Mouse (Mus musculus) olfactory bulb, adult 2 months (tissue): ENCODE measurements around the gene Sec24b. TPM values are rescaled to one million over a fixed set of nuclear protein-coding genes. Genes with fewer than 3 reads are reported as not detected.

Source experiments
- H3K27ac ChIP-seq: fragments of 200-500 bp; 2 replicates; pipeline ENCODE4 v1.5.1; 2012; ENCODE audit warnings: low read depth, low read length; ENCODE audit not compliant: insufficient read depth
- H3K4me1 ChIP-seq: fragments of 200-500 bp; 2 replicates; pipeline ENCODE4 v1.6.1; 2012; ENCODE audit warnings: low read length; ENCODE audit not compliant: control insufficient read depth, insufficient read depth
- H3K4me3 ChIP-seq: fragments of 200-500 bp; 2 replicates; pipeline ENCODE4 v1.5.1; 2012; ENCODE audit warnings: mild to moderate bottlenecking, low read depth, low read length, moderate library complexity; ENCODE audit not compliant: insufficient read depth
- CTCF ChIP-seq: fragments of 200-500 bp; IDR thresholded peaks from 2 replicates; pipeline ENCODE4 v1.5.1; 2012; ENCODE audit warnings: low read depth, mild to moderate bottlenecking, low read length, moderate library complexity; ENCODE audit not compliant: insufficient read depth
- POLR2A ChIP-seq: fragments of 200-500 bp; IDR thresholded peaks from 2 replicates; pipeline ENCODE4 v1.6.1; 2012; ENCODE audit warnings: mild to moderate bottlenecking, low read depth, low read length, moderate library complexity; ENCODE audit not compliant: insufficient read depth
- WGBS: fragments of 180-500 bp; shearing (Covaris S2); methylation state at CpG from one replicate; pipeline ENCODE4 v1.1.7; 2018; 5-methylcytosine and 5-hydroxymethylcytosine counted together
- polyA plus RNA-seq: library from polyadenylated mRNA; stranded (reverse); fragments of >200 nt; gene quantifications from 2 replicates; pipeline ENCODE4 v1.2.4, GENCODE M21; 2012; ENCODE audit warnings: low replicate concordance; ENCODE audit not compliant: missing spikeins, insufficient read depth, insufficient read length

Gene Sec24b
- polyA plus RNA-seq, 1 experiment, result not detected

DNA sequence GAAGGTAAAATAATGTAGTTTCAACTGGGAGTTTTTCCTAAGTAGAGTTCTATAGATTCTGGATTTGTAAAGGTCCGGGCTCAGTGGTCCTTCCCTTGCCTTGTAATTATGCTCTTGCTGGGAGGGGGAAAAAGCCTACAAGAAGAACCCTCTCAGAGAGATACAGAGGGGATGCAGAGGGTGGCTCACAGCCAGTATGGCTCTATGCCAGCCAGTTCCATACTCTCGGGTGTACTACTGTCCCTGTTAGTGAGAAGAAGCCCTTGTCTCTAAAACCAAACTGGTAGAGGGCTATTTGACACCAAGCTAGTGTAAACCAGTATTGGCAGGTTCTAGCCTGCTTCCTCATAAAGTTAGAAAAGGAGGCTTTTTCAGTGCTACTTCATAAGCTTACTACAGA lies 22.0 kb upstream of the Sec24b start:
- 27% methylated on average over 2 of the region's 2 CpGs for WGBS
- H3K4me1 ChIP-seq, result peaks cover 2% of the 10 kb centered on the region; the same call in 1 of the 2 replicates
- H3K4me3 ChIP-seq, result no peak overlapping the region
- TF ChIP-seq POLR2A (no peak), CTCF (no peak)
- no peak overlapping the region for H3K27ac ChIP-seq

GRCm38 (mm10) chr3:130080666-130081065 lies 19.3 kb upstream of the Sec24b start:
- WGBS, result 81% methylated on average over 6 of the region's 6 CpGs
- no peak overlapping the region for H3K27ac ChIP-seq
- no peaks in the 10 kb centered on the region for H3K4me1 ChIP-seq
- H3K4me3 ChIP-seq, result no peak overlapping the region
- TF ChIP-seq POLR2A (no peak), CTCF (no peak)

DNA sequence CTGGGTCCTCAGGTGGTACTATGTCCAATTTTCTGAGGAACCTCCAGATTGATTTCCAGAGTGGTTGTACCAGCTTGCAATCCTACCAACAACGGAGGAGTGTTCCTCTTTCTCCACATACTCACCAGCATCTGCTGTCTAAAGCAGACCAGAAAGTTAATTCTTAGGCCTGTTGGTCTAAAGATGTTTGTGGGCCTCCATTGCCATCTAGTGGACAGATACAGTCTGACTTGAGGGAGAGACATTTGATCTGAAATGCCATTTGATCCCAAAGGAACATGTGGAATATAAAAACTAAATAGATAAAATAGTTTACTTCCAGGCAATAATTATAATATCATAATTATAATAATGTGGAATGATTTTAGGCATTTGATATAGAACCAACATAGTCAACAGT lies 18.4 kb upstream of the Sec24b start:
- Histone ChIP-seq H3K4me1 (no peaks in the 10 kb centered on the region), H3K27ac (no peak overlapping the region), H3K4me3 (no peak overlapping the region)
- 0% methylated on average over 1 of the region's 1 CpGs for WGBS
- TF ChIP-seq CTCF, result no peak
- TF ChIP-seq POLR2A, result no peak

DNA sequence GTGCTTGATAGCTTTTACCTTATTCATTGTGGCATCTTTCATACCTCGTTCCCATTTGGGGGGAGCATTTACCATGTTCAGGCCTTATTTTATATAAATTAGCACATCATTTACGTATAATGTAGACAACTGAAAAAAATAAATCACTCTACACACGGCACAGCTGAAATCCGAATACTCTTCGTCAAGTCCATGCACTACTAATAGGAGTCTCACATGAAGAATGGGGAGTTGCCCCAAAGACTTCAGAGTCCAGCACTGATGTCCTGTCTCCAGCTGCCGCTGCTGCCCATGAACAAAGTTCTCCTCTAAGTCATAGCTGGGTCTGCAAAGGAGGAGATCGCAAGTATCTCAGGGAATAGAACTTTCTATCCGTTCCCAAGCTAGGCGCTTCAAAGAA lies 15.9 kb upstream of the Sec24b start:
- Histone ChIP-seq H3K4me3 (no peak overlapping the region), H3K27ac (no peak overlapping the region), H3K4me1 (no peaks in the 10 kb centered on the region)
- WGBS, result 95% methylated on average over 9 of the region's 9 CpGs
- TF ChIP-seq CTCF (no peak), POLR2A (no peak)

DNA sequence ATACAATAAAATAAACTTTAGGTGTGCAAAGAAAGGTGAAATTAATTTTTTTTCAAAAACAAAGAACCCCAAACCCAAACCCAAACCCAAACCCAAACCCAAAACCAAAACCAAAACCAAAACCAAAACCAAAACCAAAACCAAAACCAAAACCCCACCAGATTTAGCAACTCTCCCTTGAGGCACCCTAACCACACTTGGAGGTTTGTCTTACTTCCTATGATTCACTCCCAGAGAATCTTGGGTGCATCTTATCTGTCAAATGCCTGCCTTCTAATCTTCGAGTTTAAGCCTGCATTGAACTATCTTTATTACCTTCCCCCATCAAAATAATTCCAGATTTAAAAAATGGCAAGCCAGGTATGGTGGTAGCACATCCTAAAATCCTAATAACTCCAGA lies 14.4 kb upstream of the Sec24b start:
- Histone ChIP-seq H3K27ac (no peak overlapping the region), H3K4me3 (no peak overlapping the region), H3K4me1 (no peaks in the 10 kb centered on the region)
- WGBS, result 56% methylated on average over 1 of the region's 1 CpGs
- no peak for TF ChIP-seq POLR2A
- no peak for TF ChIP-seq CTCF

GRCm38 (mm10) chr3:130073085-130073484 lies 11.7 kb upstream of the Sec24b start:
- TF ChIP-seq POLR2A, result no peak
- no peak overlapping the region for H3K27ac ChIP-seq
- 77% methylated on average over 10 of the region's 10 CpGs for WGBS
- H3K4me3 ChIP-seq, result no peak overlapping the region
- no peaks in the 10 kb centered on the region for H3K4me1 ChIP-seq

DNA sequence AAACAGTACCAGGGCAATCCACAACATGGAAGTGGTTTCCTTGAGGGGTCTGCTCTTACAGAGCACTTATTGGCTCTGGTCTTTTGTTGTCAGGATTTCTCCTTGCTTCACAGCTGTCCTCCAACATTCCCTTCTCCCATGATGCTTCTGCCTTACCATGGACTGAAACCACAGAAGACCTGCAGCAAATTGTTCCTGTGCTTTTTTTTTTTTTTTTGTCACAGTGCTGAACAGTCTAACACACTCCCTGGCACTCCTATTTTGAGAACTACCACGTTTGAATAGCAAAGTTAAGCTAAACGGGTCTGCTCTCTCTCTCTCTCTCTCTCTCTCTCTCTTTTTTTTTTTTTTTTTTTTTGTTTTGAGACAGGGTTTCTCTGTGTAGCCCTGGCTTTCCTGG lies 10.6 kb upstream of the Sec24b start:
- no peak for TF ChIP-seq POLR2A
- no peak for TF ChIP-seq CTCF
- no peaks in the 10 kb centered on the region for H3K4me1 ChIP-seq
- WGBS, result 55% methylated on average over 2 of the region's 2 CpGs
- H3K27ac ChIP-seq, result no peak overlapping the region
- H3K4me3 ChIP-seq, result no peak overlapping the region

DNA sequence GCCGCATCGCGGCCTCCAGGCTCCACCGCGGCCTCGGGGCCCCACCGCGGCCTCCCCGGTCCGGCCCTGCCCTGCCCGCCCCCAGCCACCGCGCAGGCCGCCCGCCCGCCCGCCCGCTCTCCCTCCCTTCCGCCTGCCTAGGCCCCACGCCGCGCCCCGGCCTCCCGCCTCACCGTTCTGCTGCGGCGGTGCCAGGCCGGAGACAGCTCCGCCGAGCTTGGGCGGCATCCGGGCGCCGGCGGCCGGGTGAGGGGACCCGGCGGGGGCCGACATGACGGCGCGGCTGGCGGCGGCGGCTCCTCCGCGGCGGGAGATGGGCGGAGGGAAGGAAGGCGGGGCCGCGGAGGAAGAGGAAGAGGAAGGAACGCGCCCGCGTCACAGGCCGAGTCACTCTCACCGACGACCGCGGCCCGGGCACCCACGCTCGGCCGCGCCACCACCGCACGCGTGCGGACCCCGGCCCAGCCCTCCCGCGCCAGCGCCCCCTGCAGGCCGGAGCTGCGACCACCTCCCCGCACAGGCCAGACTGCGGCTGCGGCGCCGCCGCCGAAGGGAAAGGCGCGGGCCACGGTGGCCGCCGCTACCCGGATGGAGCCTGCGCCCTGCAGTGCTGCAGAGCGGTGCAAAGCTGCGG lies 840 bp downstream of the Sec24b start:
- under 1% methylated on average over 83 of the region's 92 CpGs for WGBS
- H3K27ac ChIP-seq, result peak overlapping the region; percentile 93
- peak overlapping the region; percentile 97 for H3K4me3 ChIP-seq
- peak; percentile 88 for TF ChIP-seq CTCF
- peak; percentile 69 for TF ChIP-seq POLR2A
- H3K4me1 ChIP-seq, result peaks cover 10% of the 10 kb centered on the region

GRCm38 (mm10) chr3:130059805-130060395 lies 1.5 kb downstream of the Sec24b start:
- under 1% methylated on average over 42 of the region's 42 CpGs for WGBS
- Histone ChIP-seq H3K4me3 (peak overlapping the region; percentile 97), H3K4me1 (peaks cover 12% of the 10 kb centered on the region), H3K27ac (peak overlapping the region; percentile 80)
- no peak for TF ChIP-seq CTCF
- TF ChIP-seq POLR2A, result no peak

DNA sequence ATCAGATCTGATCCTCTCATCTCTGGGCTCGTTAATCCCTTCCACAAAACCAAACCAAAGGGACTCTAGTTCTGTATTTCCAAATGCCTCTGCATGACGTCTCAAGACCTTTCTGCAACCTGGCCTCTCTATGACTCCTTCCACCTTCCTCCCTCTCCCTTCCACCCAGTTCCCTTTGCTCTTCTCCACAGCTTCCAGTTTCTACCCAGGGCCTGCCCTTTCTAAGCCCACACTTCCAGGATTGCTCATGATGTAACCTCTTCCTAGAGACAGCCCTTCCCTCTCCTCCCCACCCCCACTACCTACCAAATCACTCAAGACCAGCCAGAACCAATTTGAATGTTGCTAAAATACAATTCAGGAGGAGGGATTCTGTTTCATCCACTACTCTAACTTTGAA lies 2.9 kb downstream of the Sec24b start:
- Histone ChIP-seq H3K27ac (no peak overlapping the region), H3K4me3 (no peak overlapping the region), H3K4me1 (peaks cover 17% of the 10 kb centered on the region)
- WGBS, result 48% methylated on average over 2 of the region's 2 CpGs
- no peak for TF ChIP-seq POLR2A
- TF ChIP-seq CTCF, result no peak
